Mouse (Mus musculus): ENCODE measurements around the gene Tctex1d2. TPM values are rescaled to one million over a fixed set of nuclear protein-coding genes. Genes with fewer than 3 reads are reported as not detected.

Gene Tctex1d2
- total RNA-seq, 2 experiments from 2014 or later = 4.6 to 4.8 TPM

DNA sequence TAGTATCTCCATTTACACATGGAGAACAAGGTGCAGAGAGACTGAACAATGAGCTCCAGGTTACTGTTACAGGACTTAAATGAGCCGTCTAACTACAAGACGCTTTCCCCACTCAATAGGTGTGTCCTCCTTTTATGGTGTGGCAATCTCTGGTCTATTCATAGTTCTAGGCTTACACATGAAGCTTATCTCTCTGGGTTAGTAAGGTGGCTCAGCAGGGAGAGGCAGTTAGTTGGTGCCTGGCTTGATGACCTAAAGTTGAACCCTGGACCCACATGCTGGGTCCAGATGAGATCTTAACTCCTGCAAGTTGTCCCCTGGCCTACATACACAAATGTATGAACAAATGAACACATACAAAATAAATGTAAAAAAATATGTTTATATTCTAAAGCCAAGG lies 43.9 kb downstream of the Tctex1d2 start:
- DNase-seq (ENCODE audit: low spot score in 2 of 2) = no peak

DNA sequence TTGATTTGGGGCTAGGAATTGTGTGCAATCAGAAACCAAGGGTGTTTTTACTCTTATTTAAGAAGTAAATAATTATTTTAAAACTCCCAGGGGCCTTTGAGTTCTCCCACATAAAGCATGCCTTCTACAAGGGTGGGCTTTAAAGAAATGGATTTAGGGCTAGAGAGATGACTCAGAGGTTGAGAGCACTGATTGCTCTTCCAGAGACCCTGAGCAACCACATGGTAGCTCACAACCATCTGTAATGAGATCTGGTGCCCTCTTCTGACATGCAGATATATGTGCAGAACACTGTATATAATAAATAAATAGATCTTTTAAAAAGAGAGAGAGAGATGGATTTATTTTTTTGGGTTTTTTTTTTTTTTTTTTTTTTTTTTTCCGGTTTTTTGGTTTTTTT lies 45.4 kb downstream of the Tctex1d2 start:
- no peak for DNase-seq (ENCODE audit: low spot score in 2 of 2)

DNA sequence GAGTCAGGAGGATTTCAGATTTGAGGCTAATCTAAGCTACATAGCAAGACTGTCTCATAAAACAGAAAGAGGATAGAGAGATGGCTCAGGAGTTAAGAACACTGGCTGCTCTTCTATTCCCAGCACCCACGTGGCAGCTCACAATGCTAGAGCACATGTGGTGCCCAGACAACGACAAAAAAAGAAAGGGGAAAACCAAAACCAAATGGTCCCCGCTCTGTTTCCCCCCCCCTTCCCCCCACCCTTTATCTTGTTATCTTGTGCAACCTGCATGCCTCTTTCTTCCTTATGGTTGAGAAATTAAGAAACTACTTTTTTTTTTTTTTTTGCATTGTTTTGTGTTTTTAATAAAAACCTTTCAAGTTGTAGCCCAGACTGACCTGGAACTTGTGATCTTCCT lies 49.0 kb downstream of the Tctex1d2 start:
- no peak for DNase-seq (ENCODE audit: low spot score in 2 of 2)

DNA sequence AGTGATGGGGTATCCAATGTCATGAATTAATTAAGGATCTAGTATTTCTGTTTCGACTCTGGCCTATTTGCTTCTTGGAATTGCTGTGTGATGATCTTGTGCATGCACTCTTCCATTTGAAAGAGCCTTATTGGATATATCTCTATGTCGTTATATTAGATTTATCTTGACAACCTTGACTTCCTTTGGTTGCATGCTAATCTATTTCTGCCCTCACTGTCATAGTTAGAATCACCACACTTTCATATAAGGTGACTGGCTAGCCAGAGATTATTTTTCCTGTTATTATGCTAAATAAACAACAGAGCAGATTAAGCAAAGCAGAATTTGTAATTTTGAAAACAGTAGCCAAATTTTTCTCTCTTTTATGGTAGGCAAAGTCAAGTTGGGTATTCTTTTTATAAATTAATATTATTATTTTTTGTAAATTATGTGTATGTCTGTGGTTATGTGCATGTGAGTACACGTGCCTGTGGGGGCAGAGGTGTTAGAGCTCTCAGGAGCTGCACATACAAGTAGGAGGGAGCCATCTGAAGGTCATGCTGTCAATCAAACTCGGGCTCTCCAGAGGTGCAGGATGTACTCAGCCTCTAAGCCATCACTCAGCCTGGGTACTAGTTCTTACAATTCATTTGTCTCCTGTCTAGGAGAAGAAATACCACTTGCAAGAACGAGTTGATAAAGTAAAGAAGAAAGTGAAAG lies 50.1 kb downstream of the Tctex1d2 start:
- DNase-seq (ENCODE audit: low spot score in 2 of 2) = no peak

DNA sequence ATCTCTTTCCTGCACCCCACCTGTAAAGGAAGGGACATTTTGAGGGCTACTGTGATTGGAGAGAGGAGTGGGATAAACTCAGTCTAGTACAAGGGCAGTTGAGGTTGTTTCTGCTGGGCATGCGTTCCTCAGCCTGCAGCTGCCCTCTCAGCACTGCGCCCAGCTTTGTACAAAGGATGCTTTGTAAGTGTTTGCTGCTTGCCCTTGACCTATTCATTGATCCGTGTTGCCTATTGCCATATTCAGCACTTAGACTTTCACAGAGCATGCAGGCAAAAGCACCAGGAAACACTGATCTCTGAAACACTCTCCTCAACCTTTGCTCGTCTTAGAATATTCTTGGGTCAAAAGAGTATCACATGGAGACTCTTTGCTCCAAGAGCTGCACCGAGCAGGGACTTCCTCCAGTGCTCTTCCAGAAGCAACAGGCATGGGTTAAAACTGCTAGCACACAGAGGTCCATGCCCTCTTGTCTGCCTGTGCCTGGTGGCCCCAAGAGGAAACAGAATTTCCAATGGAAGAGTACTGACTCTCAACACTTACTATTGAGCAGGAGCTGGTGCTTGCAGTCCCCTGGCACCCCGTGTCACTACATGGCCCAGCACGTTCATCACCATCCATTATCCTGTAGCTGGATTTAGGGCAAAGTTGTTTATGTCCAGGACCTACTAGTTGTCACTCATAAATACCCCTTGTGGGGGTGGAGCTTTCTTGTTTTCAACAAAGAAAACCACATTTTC lies 52.9 kb downstream of the Tctex1d2 start:
- DNase-seq (ENCODE audit: low spot score in 2 of 2) = no peak

DNA sequence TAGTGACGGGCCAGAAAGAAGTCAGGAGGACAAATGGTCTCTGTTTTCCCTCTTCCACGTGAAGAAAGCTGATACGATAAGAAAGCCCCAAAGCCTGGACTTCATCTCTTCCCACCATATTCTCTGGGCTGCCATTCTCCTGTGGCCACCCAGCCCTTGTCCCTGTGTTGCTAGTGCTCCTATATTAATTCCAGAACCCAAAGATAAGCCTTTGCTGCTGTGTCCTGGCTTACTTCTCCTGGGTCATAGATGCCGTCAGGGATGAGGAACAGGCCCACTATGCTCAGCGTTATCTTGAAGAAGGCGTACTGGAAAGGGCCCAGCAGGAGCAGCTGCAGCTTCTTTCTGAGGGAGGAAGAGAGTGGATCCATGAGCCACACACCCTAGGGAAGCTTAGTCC lies 57.8 kb downstream of the Tctex1d2 start:
- no peak for DNase-seq (ENCODE audit: low spot score in 2 of 2)

Other genes with a start within 250 kb of the Tctex1d2 start
- gene Bex6, start 239.9 kb upstream of the Tctex1d2 start, total RNA-seq (2021) = not detected
- gene Fbxo45, start 172.5 kb upstream of the Tctex1d2 start, total RNA-seq (2021) = 10 to 100 TPM; 13.8 to 14.1 TPM
- 1 to 10 TPM; 8.5 to 9.0 TPM for gene Wdr53, start 172.5 kb upstream of the Tctex1d2 start, total RNA-seq (2021)
- gene Smco1, start 148.2 kb upstream of the Tctex1d2 start, total RNA-seq (2021) = 1 to 10 TPM; 3.2 to 5.4 TPM
- 10 to 100 TPM; 15.0 to 16.1 TPM for gene Rnf168, start 142.2 kb upstream of the Tctex1d2 start, total RNA-seq (2021)
- 10 to 100 TPM; 35.2 to 43.6 TPM for gene Ubxn7, start 87.4 kb upstream of the Tctex1d2 start, total RNA-seq (2021)
- gene Tm4sf19, start 19.2 kb upstream of the Tctex1d2 start, total RNA-seq (2021) = not detected
- gene Pcyt1a, start 11.2 kb downstream of the Tctex1d2 start, total RNA-seq (2021) = 10 to 100 TPM; 62.8 to 82.8 TPM
- gene Slc51a, start 68.2 kb downstream of the Tctex1d2 start, total RNA-seq (2021) = not detected
- gene Zdhhc19, start 76.6 kb downstream of the Tctex1d2 start, total RNA-seq (2021) = not detected
- gene Tfrc, start 189.2 kb downstream of the Tctex1d2 start, total RNA-seq (2021) = 100 to 1,000 TPM in 1 of 2 experiments, 10 to 100 TPM in 1; 83.5 to 124 TPM
- gene Tnk2, start 224.2 kb downstream of the Tctex1d2 start, total RNA-seq (2021) = 10 to 100 TPM; 79.9 to 82.7 TPM